Mouse (Mus musculus): Measurements from ENCODE around the gene Ski. TPM values are rescaled to one million over a fixed set of nuclear protein-coding genes. Genes with fewer than 3 reads are reported as not detected.

The Ski gene
- polyA plus RNA-seq, 1 experiment from 2014 or later, result 26.8 TPM

- 83% methylated on average over 10 of the region's 10 CpGs for WGBS
- no peak overlapping the region for H3K4me3 ChIP-seq
- H3K4me2 ChIP-seq, result no peak overlapping the region
- H3K27ac ChIP-seq, result peak overlapping the region; percentile 85
- no peaks in the 10 kb centered on the region for H3K36me3 ChIP-seq
- no peaks in the 10 kb centered on the region for H3K9me3 ChIP-seq
- H3K27me3 ChIP-seq, result no peaks in the 10 kb centered on the region
- H3K9ac ChIP-seq, result no peak overlapping the region
- H3K4me1 ChIP-seq, result peaks cover 88% of the 10 kb centered on the region
- ATAC-seq (ENCODE audit: insufficient number of reproducible peaks, low FRiP score, low TSS enrichment, low read depth), result no peak
These were observed 93.1 kb downstream of the Ski start for GRCm38 (mm10) chr4:155129132-155129917.

GRCm38 (mm10) chr4:155128411-155128810 is 94.0 kb downstream of the Ski start:
- Histone ChIP-seq H3K27ac (no peak overlapping the region), H3K9ac (no peak overlapping the region), H3K4me1 (peaks cover 86% of the 10 kb centered on the region), H3K9me3 (no peaks in the 10 kb centered on the region), H3K27me3 (no peaks in the 10 kb centered on the region), H3K4me2 (no peak overlapping the region), H3K36me3 (no peaks in the 10 kb centered on the region), H3K4me3 (no peak overlapping the region)
- ATAC-seq (ENCODE audit: insufficient number of reproducible peaks, low FRiP score, low TSS enrichment, low read depth), result no peak
- 90% methylated on average over 15 of the region's 15 CpGs for WGBS

GRCm38 (mm10) chr4:155126602-155127372 is 95.6 kb downstream of the Ski start:
- no peak overlapping the region for H3K27ac ChIP-seq

GRCm38 (mm10) chr4:155126194-155126593 is 96.2 kb downstream of the Ski start:
- no peak overlapping the region; the same call in 1 of the 2 replicates for H3K27ac ChIP-seq
- no peaks in the 10 kb centered on the region for H3K9me3 ChIP-seq
- ATAC-seq (ENCODE audit: insufficient number of reproducible peaks, low FRiP score, low TSS enrichment, low read depth), result no peak

More at GRCm38 (mm10) chr4:155126602-155127372, 95.6 kb downstream of the Ski start:
- WGBS, result 60% methylated on average over 7 of the region's 7 CpGs
- Histone ChIP-seq H3K4me3 (no peak overlapping the region), H3K27me3 (no peaks in the 10 kb centered on the region), H3K36me3 (no peaks in the 10 kb centered on the region), H3K4me2 (no peak overlapping the region), H3K9ac (no peak overlapping the region), H3K4me1 (peaks cover 88% of the 10 kb centered on the region), H3K9me3 (no peaks in the 10 kb centered on the region)
- no peak for ATAC-seq (ENCODE audit: insufficient number of reproducible peaks, low FRiP score, low TSS enrichment, low read depth)

GRCm38 (mm10) chr4:155125310-155125709 is 97.1 kb downstream of the Ski start:
- Histone ChIP-seq H3K4me1 (peaks cover 91% of the 10 kb centered on the region), H3K9ac (no peak overlapping the region), H3K4me3 (no peak overlapping the region), H3K27ac (no peak overlapping the region), H3K36me3 (no peaks in the 10 kb centered on the region), H3K4me2 (no peak overlapping the region), H3K27me3 (no peaks in the 10 kb centered on the region), H3K9me3 (no peaks in the 10 kb centered on the region)
- WGBS, result 42% methylated on average over 7 of the region's 7 CpGs
- ATAC-seq (ENCODE audit: insufficient number of reproducible peaks, low FRiP score, low TSS enrichment, low read depth), result no peak

More at GRCm38 (mm10) chr4:155126194-155126593, 96.2 kb downstream of the Ski start:
- WGBS, result 74% methylated on average over 5 of the region's 5 CpGs
- Histone ChIP-seq H3K27me3 (no peaks in the 10 kb centered on the region), H3K9ac (no peak overlapping the region), H3K4me2 (no peak overlapping the region), H3K4me3 (no peak overlapping the region), H3K36me3 (no peaks in the 10 kb centered on the region), H3K4me1 (peaks cover 91% of the 10 kb centered on the region)

GRCm38 (mm10) chr4:155123868-155124534 is 98.4 kb downstream of the Ski start:
- Histone ChIP-seq H3K27me3 (no peaks in the 10 kb centered on the region), H3K4me3 (no peak overlapping the region), H3K36me3 (no peaks in the 10 kb centered on the region), H3K4me1 (peaks cover 83% of the 10 kb centered on the region), H3K4me2 (no peak overlapping the region), H3K9me3 (no peaks in the 10 kb centered on the region), H3K9ac (no peak overlapping the region), H3K27ac (peak overlapping the region; percentile 47; the same call in 1 of the 2 replicates)
- WGBS, result 72% methylated on average over 9 of the region's 9 CpGs
- ATAC-seq (ENCODE audit: insufficient number of reproducible peaks, low FRiP score, low TSS enrichment, low read depth), result no peak

- Histone ChIP-seq H3K4me3 (no peak overlapping the region), H3K27ac (peak overlapping the region; percentile 96), H3K4me2 (peak overlapping the region; percentile 19; the same call in 1 of the 2 replicates), H3K27me3 (no peaks in the 10 kb centered on the region), H3K4me1 (peaks cover 75% of the 10 kb centered on the region), H3K36me3 (0 out of 2 replicates have a peak, but pooled peaks cover 3% of the 10 kb centered on the region), H3K9me3 (no peaks in the 10 kb centered on the region; the same call in 1 of the 2 replicates), H3K9ac (no peak overlapping the region)
- 6% methylated on average over 16 of the region's 16 CpGs for WGBS
- ATAC-seq (ENCODE audit: insufficient number of reproducible peaks, low FRiP score, low TSS enrichment, low read depth), result peak; percentile 77
These were observed 99.8 kb downstream of the Ski start for GRCm38 (mm10) chr4:155122444-155123040.

GRCm38 (mm10) chr4:155121915-155122443 is 100.4 kb downstream of the Ski start:
- Histone ChIP-seq H3K36me3 (0 out of 2 replicates have a peak, but pooled peaks cover 6% of the 10 kb centered on the region), H3K4me1 (peaks cover 74% of the 10 kb centered on the region), H3K27me3 (no peaks in the 10 kb centered on the region), H3K27ac (peak overlapping the region; percentile 96), H3K9ac (no peak overlapping the region), H3K9me3 (peaks cover 3% of the 10 kb centered on the region; the same call in 1 of the 2 replicates), H3K4me3 (no peak overlapping the region), H3K4me2 (0 out of 2 replicates have a peak overlapping the region, but pooled peaks have one; percentile 19)
- WGBS, result 68% methylated on average over 6 of the region's 6 CpGs
- ATAC-seq (ENCODE audit: insufficient number of reproducible peaks, low FRiP score, low TSS enrichment, low read depth), result no peak

GRCm38 (mm10) chr4:155121222-155121621 is 101.2 kb downstream of the Ski start:
- Histone ChIP-seq H3K9ac (no peak overlapping the region), H3K4me3 (no peak overlapping the region), H3K9me3 (peaks cover 4% of the 10 kb centered on the region; the same call in 1 of the 2 replicates), H3K27me3 (no peaks in the 10 kb centered on the region), H3K4me2 (no peak overlapping the region), H3K36me3 (0 out of 2 replicates have a peak, but pooled peaks cover 6% of the 10 kb centered on the region), H3K4me1 (peaks cover 71% of the 10 kb centered on the region), H3K27ac (peak overlapping the region; percentile 96)
- WGBS, result 74% methylated on average over 6 of the region's 6 CpGs
- no peak for ATAC-seq (ENCODE audit: insufficient number of reproducible peaks, low FRiP score, low TSS enrichment, low read depth)

- 42% methylated on average over 5 of the region's 5 CpGs for WGBS
- H3K36me3 ChIP-seq, result 0 out of 2 replicates have a peak, but pooled peaks cover 6% of the 10 kb centered on the region
- no peak overlapping the region for H3K4me2 ChIP-seq
These were observed 101.8 kb downstream of the Ski start for GRCm38 (mm10) chr4:155120583-155120982.

GRCm38 (mm10) chr4:155120038-155120437 is 102.4 kb downstream of the Ski start:
- Histone ChIP-seq H3K9ac (no peak overlapping the region), H3K9me3 (peaks cover 4% of the 10 kb centered on the region; the same call in 1 of the 2 replicates), H3K27ac (peak overlapping the region; percentile 96), H3K27me3 (no peaks in the 10 kb centered on the region), H3K4me2 (no peak overlapping the region), H3K4me1 (peaks cover 70% of the 10 kb centered on the region), H3K4me3 (no peak overlapping the region), H3K36me3 (0 out of 2 replicates have a peak, but pooled peaks cover 6% of the 10 kb centered on the region)
- WGBS, result 69% methylated on average over 7 of the region's 7 CpGs
- ATAC-seq (ENCODE audit: insufficient number of reproducible peaks, low FRiP score, low TSS enrichment, low read depth), result no peak

More at GRCm38 (mm10) chr4:155120583-155120982, 101.8 kb downstream of the Ski start:
- Histone ChIP-seq H3K27ac (peak overlapping the region; percentile 96), H3K4me3 (no peak overlapping the region), H3K9me3 (peaks cover 4% of the 10 kb centered on the region; the same call in 1 of the 2 replicates), H3K9ac (no peak overlapping the region), H3K4me1 (peaks cover 71% of the 10 kb centered on the region), H3K27me3 (no peaks in the 10 kb centered on the region)
- no peak for ATAC-seq (ENCODE audit: insufficient number of reproducible peaks, low FRiP score, low TSS enrichment, low read depth)
